Mouse (Mus musculus) lung, postnatal 0 days (tissue): ENCODE data around the gene Emilin2.

ENCODE experiments used
- CTCF ChIP-seq: IDR thresholded peaks from 2 replicates; pipeline ENCODE4 v1.5.1; 2016; ENCODE audit warnings: antibody characterized with exemption, mild to moderate bottlenecking
- EP300 ChIP-seq: IDR thresholded peaks from 2 replicates; pipeline ENCODE4 v1.6.1; 2016; ENCODE audit warnings: antibody characterized with exemption, mild to moderate bottlenecking, control low read depth

GRCm38 (mm10) chr17:71292897-71293296, 18.9 kb downstream of the Emilin2 start:
- no peak for TF ChIP-seq CTCF
- TF ChIP-seq EP300: no peak
